Mouse (Mus musculus): ENCODE measurements around the gene Mrps15. TPM values are rescaled to one million over a fixed set of nuclear protein-coding genes. Genes with fewer than 3 reads are reported as not detected.

Mrps15 gene
- 111 TPM for polyA plus RNA-seq (2017; shearing (Covaris generic))

GRCm38 (mm10) chr4:126046851-126047585 is at the start of gene Mrps15:
Gene Mrps15 (plus strand): TSS chr4:126046925.

GRCm38 (mm10) chr4:126024303-126024900 is 22.3 kb upstream of the Mrps15 start, which contains the start of gene Csf3r:
Gene Csf3r (plus strand): TSS chr4:126024550.

GRCm38 (mm10) chr4:126058134-126058996 is 11.6 kb downstream of the Mrps15 start, which contains the start of gene Oscp1:
Gene Oscp1 (plus strand): TSS chr4:126058565.

GRCm38 (mm10) chr4:126096464-126097111 is 49.9 kb downstream of the Mrps15 start, which contains the start of gene Lsm10:
Gene Lsm10 (plus strand): TSS chr4:126096623.

GRCm38 (mm10) chr4:126103590-126104068 is 56.9 kb downstream of the Mrps15 start, which contains the start of gene Stk40:
Gene Stk40 (plus strand): TSS chr4:126103957.

Other genes with a start within 250 kb of the Mrps15 start
- 0.31 TPM for gene Csf3r, start 22.4 kb upstream of the Mrps15 start, polyA plus RNA-seq (2017; shearing (Covaris generic))
- 0.16 TPM for gene Oscp1, start 11.6 kb downstream of the Mrps15 start, polyA plus RNA-seq (2017; shearing (Covaris generic))
- 60.2 TPM for gene Lsm10, start 49.7 kb downstream of the Mrps15 start, polyA plus RNA-seq (2017; shearing (Covaris generic))
- 54.4 TPM for gene Stk40, start 57.0 kb downstream of the Mrps15 start, polyA plus RNA-seq (2017; shearing (Covaris generic))
- gene Eva1b, start 100.8 kb downstream of the Mrps15 start, polyA plus RNA-seq (2017; shearing (Covaris generic)), result 51.3 TPM
- gene Sh3d21, start 116.6 kb downstream of the Mrps15 start, polyA plus RNA-seq (2017; shearing (Covaris generic)), result 1.6 TPM
- gene Thrap3, start 155.8 kb downstream of the Mrps15 start, polyA plus RNA-seq (2017; shearing (Covaris generic)), result 232 TPM
- 56.9 TPM for gene Map7d1, start 209.4 kb downstream of the Mrps15 start, polyA plus RNA-seq (2017; shearing (Covaris generic))
- gene Trappc3, start 215.4 kb downstream of the Mrps15 start, polyA plus RNA-seq (2017; shearing (Covaris generic)), result 103 TPM
- not detected for gene Col8a2, start 239.9 kb downstream of the Mrps15 start, polyA plus RNA-seq (2017; shearing (Covaris generic))

Measured in CD4-positive, CD25-positive, alpha-beta regulatory T cell (primary cell).